Mouse (Mus musculus) bone marrow, adult 2 months (tissue): ENCODE measurements around the gene Sox5.

Source experiments
- CTCF ChIP-seq: fragments of 200-500 bp; IDR thresholded peaks from 2 replicates; pipeline ENCODE4 v1.5.1; 2011; ENCODE audit warnings: low read length, control low read depth; ENCODE audit not compliant: control insufficient read depth, insufficient read depth
- POLR2A ChIP-seq: fragments of 200-500 bp; IDR thresholded peaks from 2 replicates; pipeline ENCODE4 v1.6.1; 2011; ENCODE audit warnings: low read depth, mild to moderate bottlenecking, control low read depth, low read length, borderline replicate concordance; ENCODE audit not compliant: control insufficient read depth

DNA sequence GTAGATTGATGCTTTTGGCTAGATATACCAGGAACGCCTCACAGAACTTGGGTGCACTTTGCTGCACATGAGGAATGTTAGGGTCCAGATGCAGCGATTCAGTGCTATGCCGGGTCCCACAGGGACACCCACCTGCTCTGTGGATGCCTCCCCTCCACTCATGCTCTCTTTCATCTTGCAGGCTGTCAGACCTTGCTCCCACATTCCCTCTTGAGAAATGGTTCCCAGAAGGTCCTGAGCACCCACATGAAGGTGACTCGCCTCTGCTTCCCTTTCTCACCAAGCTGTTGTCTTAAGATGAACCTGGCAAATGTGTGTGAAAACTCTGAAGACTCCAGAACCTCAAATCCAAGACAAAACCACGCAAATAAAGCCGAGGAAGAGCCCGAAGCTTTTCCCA lies 704.0 kb downstream of the Sox5 start:
- no peak for TF ChIP-seq CTCF
- TF ChIP-seq POLR2A: no peak
